Mouse (Mus musculus) ES-E14 (cell line): Measurements from ENCODE around the gene Borcs8. TPM values are rescaled to one million over a fixed set of nuclear protein-coding genes. Genes with fewer than 3 reads are reported as not detected.
A peak's percentile ranks its signal among the peaks of the same experiment; 100 is the strongest.

Source experiments
- DNase-seq: peaks from one replicate; pipeline ENCODE4 v3.0.0-alpha.2; 2013; ENCODE audit warnings: low read depth, low spot score
- H3K27ac ChIP-seq: 2 replicates; pipeline ENCODE4 v1.5.1; 2012; ENCODE audit warnings: low read depth, mild to moderate bottlenecking, low read length, moderate library complexity, mixed read lengths; ENCODE audit not compliant: poor library complexity, insufficient read depth, severe bottlenecking
- H3K36me3 ChIP-seq: 2 replicates; pipeline ENCODE4 v1.6.1; 2012; ENCODE audit warnings: mild to moderate bottlenecking, low read length, moderate library complexity, mixed read lengths; ENCODE audit not compliant: control insufficient read depth, poor library complexity, insufficient read depth, severe bottlenecking
- H3K4me1 ChIP-seq, 2 experiments: fragments of 150-350 bp in 1 of 2; sonication (generic) in 1 of 2; 2 replicates each; pipeline ENCODE4 v1.6.1; 2012; ENCODE audit warnings: low read length in 2 of 2, mild to moderate bottlenecking in 1 of 2, mixed read lengths in 1 of 2; ENCODE audit not compliant: control insufficient read depth in 2 of 2, insufficient read depth in 2 of 2, poor library complexity in 1 of 2
- H3K4me3 ChIP-seq, 2 experiments: fragments of 150-350 bp in 1 of 2; sonication (generic) in 1 of 2; 2 replicates each; pipeline ENCODE4 v1.5.1; 2012; ENCODE audit warnings: low read length in 2 of 2, low read depth in 1 of 2, mild to moderate bottlenecking in 1 of 2, mixed read lengths in 1 of 2; ENCODE audit not compliant: insufficient read depth in 1 of 2, poor library complexity in 1 of 2, severe bottlenecking in 1 of 2
- H3K9ac ChIP-seq: 2 replicates; pipeline ENCODE4 v1.6.1; 2012; ENCODE audit warnings: low read depth, mild to moderate bottlenecking, low read length, mixed read lengths; ENCODE audit not compliant: poor library complexity, insufficient read depth, severe bottlenecking
- H3K9me3 ChIP-seq: fragments of 150-350 bp; sonication (generic); 2 replicates; pipeline ENCODE4 v1.6.1; 2012; ENCODE audit warnings: low read depth, mild to moderate bottlenecking, low read length; ENCODE audit not compliant: control insufficient read depth, insufficient read depth
- CHD2 ChIP-seq: IDR thresholded peaks from 2 replicates; pipeline ENCODE4 v1.6.1; 2014; ENCODE audit warnings: mild to moderate bottlenecking, low read depth, low read length, inconsistent platforms
- HCFC1 ChIP-seq: IDR thresholded peaks from 2 replicates; pipeline ENCODE4 v1.6.1; 2012; ENCODE audit warnings: low read length, inconsistent platforms, borderline replicate concordance; ENCODE audit not compliant: insufficient read depth
- MAFK ChIP-seq: IDR thresholded peaks from 2 replicates; pipeline ENCODE4 v1.6.1; 2014; ENCODE audit warnings: mild to moderate bottlenecking, low read depth, low read length, inconsistent platforms; ENCODE audit not compliant: insufficient read depth
- ZC3H11A ChIP-seq: IDR thresholded peaks from 2 replicates; pipeline ENCODE4 v1.6.1; 2012; ENCODE audit warnings: low read depth, mild to moderate bottlenecking, inconsistent platforms, low read length, borderline replicate concordance
- ZNF384 ChIP-seq: IDR thresholded peaks from 2 replicates; pipeline ENCODE4 v1.6.1; 2012; ENCODE audit warnings: low read depth, low read length, inconsistent platforms
- in situ Hi-C, 2 experiments: fragments of 600-800 bp; cut with MboI; formaldehyde crosslinking; loops; one replicate each; pipeline ENCODE4 v1.15.1; 2025; ENCODE audit warnings: low sequenced_read_pairs in 2 of 2, inconsistent platforms in 1 of 2; ENCODE audit not compliant: unreplicated experiment in 2 of 2
- total RNA-seq: library from RNA; depleted of rRNA; stranded (reverse); fragments of 300-350 nt; gene quantifications from 2 replicates; pipeline ENCODE4 v1.2.3, GENCODE M21; 2012

The Borcs8 gene
- total RNA-seq, 1 experiment, result 30.0 TPM

GRCm38 (mm10) chr8:70118726-70119700 is 20.3 kb upstream of the Borcs8 start:
- in situ Hi-C loops, result no loop called here
- Histone ChIP-seq H3K4me3 (no peak overlapping the region), H3K4me1 (peaks cover 0 to 8% of the 10 kb centered on the region in 2 experiments; a peak in 2 of 4 replicates), H3K9me3 (no peaks in the 10 kb centered on the region), H3K9ac (no peak overlapping the region), H3K36me3 (no peaks in the 10 kb centered on the region), H3K27ac (no peak overlapping the region)
- DNase-seq, result no peak
- TF ChIP-seq HCFC1 (no peak), MAFK (no peak), ZC3H11A (no peak), CHD2 (no peak), ZNF384 (no peak)

GRCm38 (mm10) chr8:70120667-70121066 is 18.6 kb upstream of the Borcs8 start, which contains the start of gene Ncan:
TSS of gene Ncan (minus strand) at chr8:70120873.
- no peaks in the 10 kb centered on the region for H3K36me3 ChIP-seq
- in situ Hi-C loops, result no loop called here
- H3K27ac ChIP-seq, result no peak within 1 kb of the TSS
- H3K9me3 ChIP-seq, result no peaks in the 10 kb centered on the region
- peak; percentile 87 for DNase-seq
- H3K4me3 ChIP-seq, result peak within 1 kb of the TSS; percentile 25 to 32; a peak in 2 of 4 replicates
- peak within 1 kb of the TSS; percentile 14; the same call in 1 of the 2 replicates for H3K9ac ChIP-seq
- H3K4me1 ChIP-seq, result peaks cover 0 to 8% of the 10 kb centered on the region in 2 experiments; a peak in 2 of 4 replicates
- TF ChIP-seq MAFK (no peak), ZNF384 (no peak), ZC3H11A (no peak), HCFC1 (no peak), CHD2 (no peak)

GRCm38 (mm10) chr8:70122863-70123262 is 16.4 kb upstream of the Borcs8 start:
- H3K4me3 ChIP-seq, result no peak overlapping the region
- in situ Hi-C loops, result no loop called here
- DNase-seq, result no peak

GRCm38 (mm10) chr8:70124992-70125391 is 14.3 kb upstream of the Borcs8 start:
- no peak for DNase-seq
- Histone ChIP-seq H3K27ac (no peak overlapping the region), H3K4me3 (no peak overlapping the region), H3K9me3 (no peaks in the 10 kb centered on the region), H3K9ac (no peak overlapping the region), H3K4me1 (peaks cover 2 to 8% of the 10 kb centered on the region in 2 experiments; a peak in 2 of 4 replicates), H3K36me3 (no peaks in the 10 kb centered on the region)
- TF ChIP-seq ZNF384 (no peak), HCFC1 (no peak), ZC3H11A (no peak), MAFK (no peak), CHD2 (no peak)
- in situ Hi-C loops, result no loop called here

More at GRCm38 (mm10) chr8:70122863-70123262, 16.4 kb upstream of the Borcs8 start:
- Histone ChIP-seq H3K9ac (no peak overlapping the region), H3K36me3 (no peaks in the 10 kb centered on the region), H3K27ac (no peak overlapping the region), H3K9me3 (no peaks in the 10 kb centered on the region), H3K4me1 (peaks cover 0 to 7% of the 10 kb centered on the region in 2 experiments; a peak in 1 of 4 replicates)
- TF ChIP-seq ZC3H11A, result no peak
- TF ChIP-seq ZNF384, result no peak
- TF ChIP-seq HCFC1, result no peak
- no peak for TF ChIP-seq MAFK
- TF ChIP-seq CHD2, result no peak
